Mouse (Mus musculus): ENCODE measurements around the gene Slc38a3. TPM values are rescaled to one million over a fixed set of nuclear protein-coding genes. Genes with fewer than 3 reads are reported as not detected.

Gene Slc38a3
- total and polyA plus RNA-seq, 3 experiments = not detected

- TF ChIP-seq MAX (IDR thresholded peaks at IDR 0.05; ENCODE audit: low read length) (no peak), TBP (IDR thresholded peaks at IDR 0.05; ENCODE audit: low read depth, low read length) (0 out of 2 replicates have a peak, but pooled peaks have one; percentile 16), KAT2A (conservative IDR thresholded peaks at IDR 0.05; ENCODE audit: low read depth, low read length) (no peak)
These were observed 29.0 kb downstream of the Slc38a3 start (continued) for GRCm38 (mm10) chr9:107640257-107640772.

DNA sequence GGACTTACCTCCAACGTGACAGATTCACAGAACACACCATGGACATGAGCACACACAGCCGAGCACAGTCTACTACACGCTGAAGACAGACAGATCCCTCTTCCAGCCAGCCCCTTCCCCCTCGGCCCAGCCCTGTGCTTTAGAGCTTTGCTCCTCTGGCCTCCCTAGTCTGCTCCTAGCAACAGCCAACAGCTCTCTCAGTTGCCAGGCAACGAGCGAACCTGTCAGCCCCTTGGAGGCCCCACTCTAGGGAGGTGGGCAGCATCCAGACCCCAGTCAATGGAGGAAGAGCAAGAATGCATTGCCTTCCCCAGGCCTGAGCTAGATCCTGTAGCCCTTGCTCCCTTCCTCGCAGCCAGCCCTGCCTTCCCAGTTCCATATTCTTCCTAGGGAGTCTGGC, 32.3 kb downstream of the Slc38a3 start:
- H3K27ac ChIP-seq (ENCODE audit: control insufficient read depth, low read depth, low read length) = no peak overlapping the region

GRCm38 (mm10) chr9:107635279-107636028, 33.9 kb downstream of the Slc38a3 start, which contains the start of gene Gnai2:
Gene Gnai2, minus strand, starts transcription at chr9:107635367.
- peak within 1 kb of the TSS; percentile 94 for H3K27ac ChIP-seq (ENCODE audit: control insufficient read depth, low read depth, low read length)
- no peaks in the 10 kb centered on the region for H3K9me3 ChIP-seq (replicated peaks; ENCODE audit: insufficient read depth, low read length)
- H3K4me1 ChIP-seq (ENCODE audit: control insufficient read depth in 1 of 2, insufficient read depth in 2 of 2, low read length in 2 of 2) = peaks cover 0 to 23% of the 10 kb centered on the region in 2 experiments; a peak in 2 of 4 replicates
- peak within 1 kb of the TSS; percentile 98 for H3K9ac ChIP-seq (ENCODE audit: control insufficient read depth, low read depth, low read length, poor library complexity, severe bottlenecking)
- peak; percentile 98 for DNase-seq (ENCODE audit: low read depth, low spot score)
- H3K36me3 ChIP-seq (ENCODE audit: control insufficient read depth in 1 of 2, insufficient read depth in 2 of 2, low read length in 2 of 2) = peaks cover 0 to 12% of the 10 kb centered on the region in 2 experiments; a peak in 2 of 4 replicates
- no peaks in the 10 kb centered on the region for H3K27me3 ChIP-seq (ENCODE audit: control insufficient read depth in 1 of 2, insufficient read depth in 2 of 2, low read length in 2 of 2)
- H3K4me3 ChIP-seq (ENCODE audit: control insufficient read depth in 1 of 2, insufficient read depth in 1 of 2, low read depth in 2 of 2, low read length in 2 of 2) = peak within 1 kb of the TSS; percentile 73 to 88
- peaks cover 44% of the 10 kb centered on the region for H3K79me2 ChIP-seq (ENCODE audit: control insufficient read depth, insufficient read depth, low read length, poor library complexity)
- TF ChIP-seq MAFK (IDR thresholded peaks at IDR 0.05; ENCODE audit: borderline replicate concordance, low read depth, low read length) = no peak
- TF ChIP-seq KAT2A (conservative IDR thresholded peaks at IDR 0.05; ENCODE audit: low read depth, low read length) = no peak
- TF ChIP-seq GABPA (IDR thresholded peaks at IDR 0.05; ENCODE audit: low read depth, low read length) = no peak
- TF ChIP-seq MAX (IDR thresholded peaks at IDR 0.05; ENCODE audit: low read length) = peak; percentile 47; the same call in 1 of the 2 replicates
- TF ChIP-seq CHD2 (IDR thresholded peaks at IDR 0.05; ENCODE audit: low read length) = no peak
- TF ChIP-seq JUND (IDR thresholded peaks at IDR 0.05; ENCODE audit: low read depth, low read length) = no peak
- TF ChIP-seq UBTF (IDR thresholded peaks at IDR 0.05; ENCODE audit: borderline replicate concordance, insufficient read depth, low read depth, low read length) = no peak
- TF ChIP-seq MYC (IDR thresholded peaks at IDR 0.05; ENCODE audit: low read depth, low read length) = no peak
- peak; percentile 93 for TF ChIP-seq ZMIZ1 (IDR thresholded peaks at IDR 0.05; ENCODE audit: low read depth, low read length)
- TF ChIP-seq NELFE (IDR thresholded peaks at IDR 0.05; ENCODE audit: low read depth, low read length) = peak; percentile 84
- TF ChIP-seq POLR2AphosphoS5 (IDR thresholded peaks at IDR 0.05; ENCODE audit: borderline replicate concordance, low read depth, low read length) = no peak
- peak in 1 of 2 experiments; percentile 80; a peak in 3 of 4 replicates for TF ChIP-seq POLR2A (IDR thresholded peaks at IDR 0.05; ENCODE audit: control insufficient read depth in 1 of 2, insufficient read depth in 1 of 2, low read depth in 1 of 2, low read length in 2 of 2, poor library complexity in 1 of 2)
- TF ChIP-seq BHLHE40 (IDR thresholded peaks at IDR 0.05; ENCODE audit: borderline replicate concordance, low read depth, low read length) = no peak
- no peak for TF ChIP-seq SMC3 (IDR thresholded peaks at IDR 0.05; ENCODE audit: low read depth, low read length)
- TF ChIP-seq RAD21 (IDR thresholded peaks at IDR 0.05; ENCODE audit: low read depth, low read length) = no peak
- no peak for TF ChIP-seq E2F4 (IDR thresholded peaks at IDR 0.05; ENCODE audit: borderline replicate concordance, low read depth, low read length)
- TF ChIP-seq CTCF (IDR thresholded peaks at IDR 0.05 in 2 of 3, conservative IDR thresholded peaks at IDR 0.05 in 1 of 3; ENCODE audit: control insufficient read depth in 1 of 3, insufficient read depth in 1 of 3, low read depth in 2 of 3, low read length in 3 of 3, poor library complexity in 1 of 3, severe bottlenecking in 1 of 3) = peak in 1 of 3 experiments; percentile 23; a peak in 1 of 6 replicates
- no peak for TF ChIP-seq ZC3H11A (IDR thresholded peaks at IDR 0.05; ENCODE audit: low read depth, low read length)
- TF ChIP-seq TBP (IDR thresholded peaks at IDR 0.05; ENCODE audit: low read depth, low read length) = peak; percentile 79
- TF ChIP-seq SIN3A (IDR thresholded peaks at IDR 0.05; ENCODE audit: low read length) = peak; percentile 40
- no peak for TF ChIP-seq RCOR1 (IDR thresholded peaks at IDR 0.05; ENCODE audit: low read depth, low read length)
- TF ChIP-seq MYB (IDR thresholded peaks at IDR 0.05; ENCODE audit: low read depth, low read length) = no peak
- TF ChIP-seq MXI1 (IDR thresholded peaks at IDR 0.05; ENCODE audit: low read depth, low read length) = no peak; the same call in 1 of the 2 replicates
- peak; percentile 56; the same call in 1 of the 2 replicates for TF ChIP-seq POLR2AphosphoS2 (IDR thresholded peaks at IDR 0.05; ENCODE audit: low read length)
- TF ChIP-seq EP300 (IDR thresholded peaks at IDR 0.05; ENCODE audit: low read depth in 1 of 2, low read length in 2 of 2) = no peak

More for the DNA sequence above, 32.3 kb downstream of the Slc38a3 start:
- H3K79me2 ChIP-seq (ENCODE audit: control insufficient read depth, insufficient read depth, low read length, poor library complexity) = peaks cover 29% of the 10 kb centered on the region
- TF ChIP-seq NELFE (IDR thresholded peaks at IDR 0.05; ENCODE audit: low read depth, low read length) (no peak), MYB (IDR thresholded peaks at IDR 0.05; ENCODE audit: low read depth, low read length) (no peak), KAT2A (conservative IDR thresholded peaks at IDR 0.05; ENCODE audit: low read depth, low read length) (no peak), UBTF (IDR thresholded peaks at IDR 0.05; ENCODE audit: borderline replicate concordance, insufficient read depth, low read depth, low read length) (no peak), TAL1 (IDR thresholded peaks at IDR 0.05; ENCODE audit: low read length) (no peak), SIN3A (IDR thresholded peaks at IDR 0.05; ENCODE audit: low read length) (no peak), TBP (IDR thresholded peaks at IDR 0.05; ENCODE audit: low read depth, low read length) (no peak)
- H3K4me1 ChIP-seq (ENCODE audit: control insufficient read depth in 1 of 2, insufficient read depth in 2 of 2, low read length in 2 of 2) = peaks cover 0 to 26% of the 10 kb centered on the region in 2 experiments; a peak in 2 of 4 replicates
- no peak overlapping the region for H3K4me3 ChIP-seq (ENCODE audit: control insufficient read depth in 1 of 2, insufficient read depth in 1 of 2, low read depth in 2 of 2, low read length in 2 of 2)
- H3K36me3 ChIP-seq (ENCODE audit: control insufficient read depth in 1 of 2, insufficient read depth in 2 of 2, low read length in 2 of 2) = peaks cover 0 to 11% of the 10 kb centered on the region in 2 experiments; a peak in 2 of 4 replicates
- no peaks in the 10 kb centered on the region for H3K27me3 ChIP-seq (ENCODE audit: control insufficient read depth in 1 of 2, insufficient read depth in 2 of 2, low read length in 2 of 2)
- H3K9ac ChIP-seq (ENCODE audit: control insufficient read depth, low read depth, low read length, poor library complexity, severe bottlenecking) = no peak overlapping the region
- no peak for DNase-seq (ENCODE audit: low read depth, low spot score)
- H3K9me3 ChIP-seq (replicated peaks; ENCODE audit: insufficient read depth, low read length) = no peaks in the 10 kb centered on the region

Measured in MEL (cell line).